Mouse (Mus musculus): ENCODE data around the gene Wdfy2. TPM values are rescaled to one million over a fixed set of nuclear protein-coding genes. Genes with fewer than 3 reads are reported as not detected.

The Wdfy2 gene
- total and polyA plus RNA-seq, 2 experiments = 6.1 to 10.7 TPM

DNA sequence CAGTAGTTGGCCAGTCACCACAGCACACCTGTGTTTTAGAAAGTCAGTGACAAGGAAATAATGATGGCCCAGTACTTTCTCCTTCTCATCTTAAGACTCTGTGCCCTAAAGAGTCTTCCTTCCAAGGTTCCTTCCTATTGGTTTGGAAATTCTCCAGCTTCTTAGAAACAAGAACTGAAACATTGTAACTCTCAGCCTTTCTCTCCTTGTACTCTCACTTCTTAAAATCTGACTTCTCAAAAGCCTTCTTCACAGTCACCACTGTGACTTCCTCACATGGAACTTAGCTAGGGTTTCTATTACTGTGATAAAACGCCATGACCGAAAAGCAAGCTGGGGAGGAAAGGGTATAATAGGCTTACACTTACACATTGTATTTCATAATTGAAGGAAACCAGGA, 70.4 kb downstream of the Wdfy2 start:
- Histone ChIP-seq H3K27ac (replicated peaks; ENCODE audit: insufficient read depth, low read depth, low read length) (no peak overlapping the region), H3K27me3 (ENCODE audit: control insufficient read depth, insufficient read depth, low read length) (no peaks in the 10 kb centered on the region), H3K4me1 (ENCODE audit: control insufficient read depth, insufficient read depth, low read length) (peaks cover 11% of the 10 kb centered on the region), H3K79me2 (ENCODE audit: control insufficient read depth, insufficient read depth, low read length) (peaks cover 20% of the 10 kb centered on the region; the same call in 1 of the 2 replicates), H3K4me3 (ENCODE audit: insufficient read depth, low read depth, low read length) (no peak overlapping the region), H3K9ac (ENCODE audit: low read depth, low read length) (no peak overlapping the region), H3K36me3 (ENCODE audit: control insufficient read depth, insufficient read depth, low read length) (no peaks in the 10 kb centered on the region)
- 92% methylated on average over 2 of the region's 2 CpGs for WGBS
- TF ChIP-seq POLR2A (IDR thresholded peaks at IDR 0.05; ENCODE audit: extremely low read depth, insufficient read depth, low read length) (no peak), CTCF (IDR thresholded peaks at IDR 0.05; ENCODE audit: low read depth, low read length) (no peak)
- DNase-seq (ENCODE audit: extremely low read depth, low read depth, low spot score) = peak; percentile 33

DNA sequence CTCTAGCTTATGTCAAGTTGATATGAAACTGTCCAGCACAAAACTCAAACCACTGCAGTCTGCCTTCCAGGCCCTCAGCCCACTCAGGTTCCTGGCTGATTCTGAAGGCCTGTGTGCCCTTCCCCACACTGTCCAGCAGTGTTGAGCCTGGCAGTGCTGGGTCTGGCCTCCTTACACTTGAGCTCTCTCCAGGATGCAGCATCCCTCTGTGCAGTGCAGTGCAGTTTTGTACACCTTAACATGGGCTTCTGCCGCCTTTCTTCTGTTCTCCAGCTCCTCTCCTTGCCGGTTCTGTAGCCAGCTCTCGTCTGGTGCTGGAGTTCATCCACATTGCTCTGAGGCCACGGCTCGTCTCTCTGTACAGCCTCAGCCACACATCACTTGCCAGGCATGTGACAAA, 71.1 kb downstream of the Wdfy2 start:
- Histone ChIP-seq H3K4me1 (ENCODE audit: control insufficient read depth, insufficient read depth, low read length) (peaks cover 6% of the 10 kb centered on the region; the same call in 1 of the 2 replicates), H3K36me3 (ENCODE audit: control insufficient read depth, insufficient read depth, low read length) (no peaks in the 10 kb centered on the region), H3K79me2 (ENCODE audit: control insufficient read depth, insufficient read depth, low read length) (peaks cover 20% of the 10 kb centered on the region; the same call in 1 of the 2 replicates), H3K27ac (replicated peaks; ENCODE audit: insufficient read depth, low read depth, low read length) (no peak overlapping the region), H3K27me3 (ENCODE audit: control insufficient read depth, insufficient read depth, low read length) (no peaks in the 10 kb centered on the region), H3K4me3 (ENCODE audit: insufficient read depth, low read depth, low read length) (no peak overlapping the region), H3K9ac (ENCODE audit: low read depth, low read length) (no peak overlapping the region)
- WGBS = 80% methylated on average over 5 of the region's 5 CpGs
- DNase-seq (ENCODE audit: extremely low read depth, low read depth, low spot score) = no peak
- TF ChIP-seq CTCF (IDR thresholded peaks at IDR 0.05; ENCODE audit: low read depth, low read length) (no peak), POLR2A (IDR thresholded peaks at IDR 0.05; ENCODE audit: extremely low read depth, insufficient read depth, low read length) (no peak)

DNA sequence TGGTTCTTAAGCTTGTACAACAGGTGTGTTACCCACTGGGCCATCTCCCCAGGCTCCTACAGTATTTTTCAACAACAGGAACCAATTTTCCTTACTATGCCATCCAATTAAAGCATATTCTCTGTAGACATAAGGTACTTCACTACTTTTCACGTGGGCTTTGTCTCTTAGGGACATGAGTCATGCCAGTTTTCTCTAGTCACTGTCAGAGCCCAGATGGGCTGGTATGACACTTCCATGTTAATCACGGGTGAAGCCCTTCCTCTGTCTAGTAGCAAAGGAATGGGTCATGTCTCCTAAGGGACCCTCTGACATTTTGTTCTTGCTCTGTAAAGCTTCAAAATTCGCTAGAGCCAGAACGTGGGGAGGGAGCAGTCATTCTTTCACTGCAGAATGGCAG, 73.4 kb downstream of the Wdfy2 start:
- Histone ChIP-seq H3K4me3 (ENCODE audit: insufficient read depth, low read depth, low read length) (no peak overlapping the region), H3K79me2 (ENCODE audit: control insufficient read depth, insufficient read depth, low read length) (peaks cover 23% of the 10 kb centered on the region; the same call in 1 of the 2 replicates), H3K27ac (replicated peaks; ENCODE audit: insufficient read depth, low read depth, low read length) (no peak overlapping the region), H3K4me1 (ENCODE audit: control insufficient read depth, insufficient read depth, low read length) (peaks cover 3% of the 10 kb centered on the region; the same call in 1 of the 2 replicates), H3K27me3 (ENCODE audit: control insufficient read depth, insufficient read depth, low read length) (no peaks in the 10 kb centered on the region), H3K36me3 (ENCODE audit: control insufficient read depth, insufficient read depth, low read length) (no peaks in the 10 kb centered on the region), H3K9ac (ENCODE audit: low read depth, low read length) (no peak overlapping the region)
- DNase-seq (ENCODE audit: extremely low read depth, low read depth, low spot score) = no peak
- 86% methylated on average over 4 of the region's 4 CpGs for WGBS
- no peak for TF ChIP-seq CTCF (IDR thresholded peaks at IDR 0.05; ENCODE audit: low read depth, low read length)
- TF ChIP-seq POLR2A (IDR thresholded peaks at IDR 0.05; ENCODE audit: extremely low read depth, insufficient read depth, low read length) = no peak

DNA sequence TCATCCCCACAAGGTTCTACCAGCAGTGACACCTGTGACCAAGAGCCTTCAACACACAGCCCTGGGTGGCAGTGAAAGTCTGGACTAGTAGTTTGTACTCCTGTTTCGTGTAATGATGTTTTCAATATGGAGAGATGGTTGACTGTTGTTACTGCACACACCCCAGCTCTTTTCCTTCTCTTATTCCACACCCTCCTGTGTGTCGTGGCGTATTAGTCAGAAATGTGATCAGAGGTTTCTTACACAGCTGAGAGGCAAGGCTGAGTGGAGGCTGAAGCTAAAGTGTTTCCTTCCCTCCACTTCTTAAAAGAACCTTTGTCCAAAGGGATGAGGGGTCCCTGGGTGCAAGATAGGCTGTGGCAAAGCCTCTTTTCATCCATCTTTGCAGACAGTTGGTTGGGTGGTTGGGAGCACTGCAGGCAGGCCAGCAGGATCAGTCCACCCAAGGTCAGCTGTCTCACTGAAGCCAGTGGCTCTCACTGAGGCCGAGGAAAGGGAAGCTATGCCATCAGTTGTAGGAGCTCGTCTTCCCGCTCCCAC, 77.7 kb downstream of the Wdfy2 start:
- Histone ChIP-seq H3K36me3 (ENCODE audit: control insufficient read depth, insufficient read depth, low read length) (peaks cover 2% of the 10 kb centered on the region), H3K4me3 (ENCODE audit: insufficient read depth, low read depth, low read length) (no peak overlapping the region), H3K27ac (replicated peaks; ENCODE audit: insufficient read depth, low read depth, low read length) (no peak overlapping the region), H3K4me1 (ENCODE audit: control insufficient read depth, insufficient read depth, low read length) (no peaks in the 10 kb centered on the region), H3K9ac (ENCODE audit: low read depth, low read length) (no peak overlapping the region), H3K79me2 (ENCODE audit: control insufficient read depth, insufficient read depth, low read length) (peaks cover 14% of the 10 kb centered on the region), H3K27me3 (ENCODE audit: control insufficient read depth, insufficient read depth, low read length) (no peaks in the 10 kb centered on the region)
- 94% methylated on average over 6 of the region's 6 CpGs for WGBS
- TF ChIP-seq CTCF (IDR thresholded peaks at IDR 0.05; ENCODE audit: low read depth, low read length) (no peak), POLR2A (IDR thresholded peaks at IDR 0.05; ENCODE audit: extremely low read depth, insufficient read depth, low read length) (no peak)
- no peak for DNase-seq (ENCODE audit: extremely low read depth, low read depth, low spot score)

DNA sequence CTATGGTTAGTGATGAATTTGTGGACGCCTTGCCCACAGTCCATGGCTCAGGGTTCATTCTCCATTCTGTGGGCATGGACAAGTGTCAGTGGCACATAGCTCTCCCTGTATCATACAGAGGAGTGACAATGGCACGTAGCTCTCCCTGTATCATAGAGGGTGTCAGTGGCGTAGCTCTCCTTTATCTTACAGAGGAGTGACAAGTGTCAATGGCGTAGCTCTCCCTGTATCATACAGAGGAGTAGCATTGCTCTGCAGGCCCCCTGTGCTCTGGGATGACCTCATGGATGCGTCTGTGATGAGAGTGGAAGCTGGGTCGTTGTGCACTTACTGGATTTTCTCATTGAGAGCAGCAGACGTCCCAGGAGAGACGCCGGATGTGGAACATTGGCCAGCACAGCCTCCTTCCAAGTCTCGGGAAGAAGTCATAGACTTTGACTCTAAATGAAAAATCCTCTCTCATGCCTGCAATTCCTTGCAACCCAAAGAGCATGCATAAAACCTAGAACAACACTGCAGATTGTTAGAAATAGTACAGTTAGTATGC, 79.1 kb downstream of the Wdfy2 start:
- no peaks in the 10 kb centered on the region for H3K27me3 ChIP-seq (ENCODE audit: control insufficient read depth, insufficient read depth, low read length)
- no peak overlapping the region for H3K4me3 ChIP-seq (ENCODE audit: insufficient read depth, low read depth, low read length)
- peaks cover 4% of the 10 kb centered on the region for H3K4me1 ChIP-seq (ENCODE audit: control insufficient read depth, insufficient read depth, low read length)
- H3K36me3 ChIP-seq (ENCODE audit: control insufficient read depth, insufficient read depth, low read length) = peaks cover 2% of the 10 kb centered on the region
- 94% methylated on average over 10 of the region's 10 CpGs for WGBS
- H3K27ac ChIP-seq (replicated peaks; ENCODE audit: insufficient read depth, low read depth, low read length) = no peak overlapping the region
- H3K9ac ChIP-seq (ENCODE audit: low read depth, low read length) = no peak overlapping the region
- peaks cover 12% of the 10 kb centered on the region for H3K79me2 ChIP-seq (ENCODE audit: control insufficient read depth, insufficient read depth, low read length)
- TF ChIP-seq CTCF (IDR thresholded peaks at IDR 0.05; ENCODE audit: low read depth, low read length) (no peak), POLR2A (IDR thresholded peaks at IDR 0.05; ENCODE audit: extremely low read depth, insufficient read depth, low read length) (no peak)
- DNase-seq (ENCODE audit: extremely low read depth, low read depth, low spot score) = no peak

DNA sequence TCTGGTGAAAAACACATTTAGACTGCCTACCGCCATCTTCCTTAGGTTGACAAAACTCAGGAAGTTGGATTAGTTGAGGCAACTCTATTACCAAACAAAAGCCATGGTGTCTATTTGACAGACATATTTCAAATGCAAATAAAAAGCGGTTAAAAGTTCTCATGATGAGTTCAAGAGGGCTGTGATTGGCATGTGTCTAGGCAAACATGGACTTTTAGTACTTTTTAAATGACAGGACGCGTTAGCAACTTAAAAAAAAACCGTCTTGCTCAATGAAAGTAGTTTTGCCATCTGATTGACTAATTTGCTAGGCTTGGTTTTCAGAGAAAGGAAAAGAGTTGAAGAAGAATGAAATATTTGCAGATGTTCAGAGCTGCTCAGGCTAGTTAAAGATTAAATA, 83.9 kb downstream of the Wdfy2 start:
- Histone ChIP-seq H3K36me3 (ENCODE audit: control insufficient read depth, insufficient read depth, low read length) (peaks cover 2% of the 10 kb centered on the region), H3K4me3 (ENCODE audit: insufficient read depth, low read depth, low read length) (no peak overlapping the region), H3K79me2 (ENCODE audit: control insufficient read depth, insufficient read depth, low read length) (peaks cover 3% of the 10 kb centered on the region), H3K9ac (ENCODE audit: low read depth, low read length) (no peak overlapping the region), H3K27me3 (ENCODE audit: control insufficient read depth, insufficient read depth, low read length) (no peaks in the 10 kb centered on the region), H3K27ac (replicated peaks; ENCODE audit: insufficient read depth, low read depth, low read length) (peak overlapping the region; percentile 38), H3K4me1 (ENCODE audit: control insufficient read depth, insufficient read depth, low read length) (peaks cover 10% of the 10 kb centered on the region)
- WGBS = 29% methylated on average over 5 of the region's 5 CpGs
- no peak for TF ChIP-seq CTCF (IDR thresholded peaks at IDR 0.05; ENCODE audit: low read depth, low read length)
- no peak for TF ChIP-seq POLR2A (IDR thresholded peaks at IDR 0.05; ENCODE audit: extremely low read depth, insufficient read depth, low read length)
- DNase-seq (ENCODE audit: extremely low read depth, low read depth, low spot score) = peak; percentile 94

All from liver, adult 2 months (tissue).